Mouse (Mus musculus): ENCODE results near the gene Fpgs. TPM values are rescaled to one million over a fixed set of nuclear protein-coding genes. Genes with fewer than 3 reads are reported as not detected.

The Fpgs gene
- polyA plus RNA-seq, 1 experiment from 2014 or later: 45.1 TPM

GRCm38 (mm10) chr2:32667775-32668174 is 36.2 kb downstream of the Fpgs start:
- H3K4me3 ChIP-seq (ENCODE audit: low read length): no peak overlapping the region
- H3K4me1 ChIP-seq (ENCODE audit: insufficient read depth, low read length): peaks cover 7% of the 10 kb centered on the region; the same call in 1 of the 2 replicates
- H3K27ac ChIP-seq (ENCODE audit: low read length): no peak overlapping the region
- 51% methylated on average over 11 of the region's 11 CpGs for WGBS
- H3K27me3 ChIP-seq (ENCODE audit: insufficient read depth, low read length): no peaks in the 10 kb centered on the region
- H3K9ac ChIP-seq (replicated peaks; ENCODE audit: low read length): no peak overlapping the region
- no peak for ATAC-seq (ENCODE audit: low FRiP score, low TSS enrichment)
- H3K4me2 ChIP-seq (replicated peaks; ENCODE audit: low read depth, low read length): no peak overlapping the region
- H3K36me3 ChIP-seq (ENCODE audit: insufficient read depth, low read length): 0 out of 2 replicates have a peak, but pooled peaks cover 4% of the 10 kb centered on the region
- no peaks in the 10 kb centered on the region for H3K9me3 ChIP-seq (ENCODE audit: low read length)

- H3K4me3 ChIP-seq (ENCODE audit: low read length): no peak overlapping the region
- no peak for ATAC-seq (ENCODE audit: low FRiP score, low TSS enrichment)
- no peak overlapping the region for H3K27ac ChIP-seq (ENCODE audit: low read length)
- no peak overlapping the region for H3K9ac ChIP-seq (replicated peaks; ENCODE audit: low read length)
- H3K9me3 ChIP-seq (ENCODE audit: low read length): no peaks in the 10 kb centered on the region
- H3K36me3 ChIP-seq (ENCODE audit: insufficient read depth, low read length): no peaks in the 10 kb centered on the region
- no peak overlapping the region for H3K4me2 ChIP-seq (replicated peaks; ENCODE audit: low read depth, low read length)
- 77% methylated on average over 6 of the region's 6 CpGs for WGBS
- peaks cover 21% of the 10 kb centered on the region for H3K4me1 ChIP-seq (ENCODE audit: insufficient read depth, low read length)
- H3K27me3 ChIP-seq (ENCODE audit: insufficient read depth, low read length): no peaks in the 10 kb centered on the region
Measured at GRCm38 (mm10) chr2:32665853-32666252, 38.1 kb downstream of the Fpgs start.

GRCm38 (mm10) chr2:32665345-32665744 is 38.6 kb downstream of the Fpgs start:
- 0 out of 2 replicates have a peak, but pooled peaks have one; percentile 33 for ATAC-seq (ENCODE audit: low FRiP score, low TSS enrichment)
- Histone ChIP-seq H3K4me1 (ENCODE audit: insufficient read depth, low read length) (peaks cover 21% of the 10 kb centered on the region), H3K36me3 (ENCODE audit: insufficient read depth, low read length) (no peaks in the 10 kb centered on the region), H3K27ac (ENCODE audit: low read length) (no peak overlapping the region), H3K4me3 (ENCODE audit: low read length) (no peak overlapping the region), H3K4me2 (replicated peaks; ENCODE audit: low read depth, low read length) (no peak overlapping the region), H3K9ac (replicated peaks; ENCODE audit: low read length) (0 out of 2 replicates have a peak overlapping the region, but pooled peaks have one; percentile 13), H3K9me3 (ENCODE audit: low read length) (no peaks in the 10 kb centered on the region), H3K27me3 (ENCODE audit: insufficient read depth, low read length) (no peaks in the 10 kb centered on the region)
- 69% methylated on average over 8 of the region's 8 CpGs for WGBS

GRCm38 (mm10) chr2:32662291-32662690 is 41.7 kb downstream of the Fpgs start:
- peak overlapping the region; percentile 6; the same call in 1 of the 2 replicates for H3K27ac ChIP-seq (ENCODE audit: low read length)
- H3K36me3 ChIP-seq (ENCODE audit: insufficient read depth, low read length): no peaks in the 10 kb centered on the region
- no peak overlapping the region for H3K9ac ChIP-seq (replicated peaks; ENCODE audit: low read length)
- no peaks in the 10 kb centered on the region for H3K9me3 ChIP-seq (ENCODE audit: low read length)
- WGBS: 50% methylated on average over 5 of the region's 5 CpGs
- no peak for ATAC-seq (ENCODE audit: low FRiP score, low TSS enrichment)
- no peak overlapping the region for H3K4me2 ChIP-seq (replicated peaks; ENCODE audit: low read depth, low read length)
- no peak overlapping the region for H3K4me3 ChIP-seq (ENCODE audit: low read length)
- peaks cover 21% of the 10 kb centered on the region for H3K4me1 ChIP-seq (ENCODE audit: insufficient read depth, low read length)
- H3K27me3 ChIP-seq (ENCODE audit: insufficient read depth, low read length): no peaks in the 10 kb centered on the region

GRCm38 (mm10) chr2:32661509-32662107 is 42.3 kb downstream of the Fpgs start:
- H3K4me3 ChIP-seq (ENCODE audit: low read length): no peak overlapping the region
- H3K27me3 ChIP-seq (ENCODE audit: insufficient read depth, low read length): no peaks in the 10 kb centered on the region
- no peak overlapping the region for H3K9ac ChIP-seq (replicated peaks; ENCODE audit: low read length)
- H3K4me2 ChIP-seq (replicated peaks; ENCODE audit: low read depth, low read length): no peak overlapping the region
- WGBS: 34% methylated on average over 7 of the region's 7 CpGs
- H3K9me3 ChIP-seq (ENCODE audit: low read length): no peaks in the 10 kb centered on the region
- peak; percentile 55 for ATAC-seq (ENCODE audit: low FRiP score, low TSS enrichment)
- peaks cover 21% of the 10 kb centered on the region for H3K4me1 ChIP-seq (ENCODE audit: insufficient read depth, low read length)
- peak overlapping the region; percentile 6; the same call in 1 of the 2 replicates for H3K27ac ChIP-seq (ENCODE audit: low read length)
- no peaks in the 10 kb centered on the region for H3K36me3 ChIP-seq (ENCODE audit: insufficient read depth, low read length)

GRCm38 (mm10) chr2:32658873-32659272 is 45.1 kb downstream of the Fpgs start:
- ATAC-seq (ENCODE audit: low FRiP score, low TSS enrichment): no peak
- no peak overlapping the region for H3K4me2 ChIP-seq (replicated peaks; ENCODE audit: low read depth, low read length)
- H3K27me3 ChIP-seq (ENCODE audit: insufficient read depth, low read length): no peaks in the 10 kb centered on the region
- H3K36me3 ChIP-seq (ENCODE audit: insufficient read depth, low read length): no peaks in the 10 kb centered on the region
- H3K9ac ChIP-seq (replicated peaks; ENCODE audit: low read length): no peak overlapping the region
- no peak overlapping the region for H3K27ac ChIP-seq (ENCODE audit: low read length)
- peaks cover 37% of the 10 kb centered on the region for H3K4me1 ChIP-seq (ENCODE audit: insufficient read depth, low read length)
- H3K9me3 ChIP-seq (ENCODE audit: low read length): no peaks in the 10 kb centered on the region
- WGBS: 81% methylated on average over 2 of the region's 2 CpGs
- H3K4me3 ChIP-seq (ENCODE audit: low read length): no peak overlapping the region

GRCm38 (mm10) chr2:32655826-32656225 is 48.1 kb downstream of the Fpgs start:
- peak overlapping the region; percentile 83 for H3K27ac ChIP-seq (ENCODE audit: low read length)
- WGBS: 18% methylated on average over 12 of the region's 12 CpGs
- H3K27me3 ChIP-seq (ENCODE audit: insufficient read depth, low read length): no peaks in the 10 kb centered on the region

GRCm38 (mm10) chr2:32655394-32655744 is 48.6 kb downstream of the Fpgs start:
- H3K9me3 ChIP-seq (ENCODE audit: low read length): no peaks in the 10 kb centered on the region
- H3K36me3 ChIP-seq (ENCODE audit: insufficient read depth, low read length): no peaks in the 10 kb centered on the region
- H3K4me2 ChIP-seq (replicated peaks; ENCODE audit: low read depth, low read length): no peak overlapping the region
- WGBS: 71% methylated on average over 3 of the region's 3 CpGs
- no peaks in the 10 kb centered on the region for H3K27me3 ChIP-seq (ENCODE audit: insufficient read depth, low read length)
- no peak for ATAC-seq (ENCODE audit: low FRiP score, low TSS enrichment)
- peak overlapping the region; percentile 83 for H3K27ac ChIP-seq (ENCODE audit: low read length)
- H3K4me3 ChIP-seq (ENCODE audit: low read length): no peak overlapping the region
- H3K4me1 ChIP-seq (ENCODE audit: insufficient read depth, low read length): peaks cover 30% of the 10 kb centered on the region
- H3K9ac ChIP-seq (replicated peaks; ENCODE audit: low read length): no peak overlapping the region

More at GRCm38 (mm10) chr2:32655826-32656225, 48.1 kb downstream of the Fpgs start:
- H3K4me2 ChIP-seq (replicated peaks; ENCODE audit: low read depth, low read length): no peak overlapping the region
- peaks cover 30% of the 10 kb centered on the region for H3K4me1 ChIP-seq (ENCODE audit: insufficient read depth, low read length)
- no peaks in the 10 kb centered on the region for H3K36me3 ChIP-seq (ENCODE audit: insufficient read depth, low read length)
- H3K9me3 ChIP-seq (ENCODE audit: low read length): no peaks in the 10 kb centered on the region
- no peak overlapping the region for H3K4me3 ChIP-seq (ENCODE audit: low read length)
- H3K9ac ChIP-seq (replicated peaks; ENCODE audit: low read length): no peak overlapping the region
- ATAC-seq (ENCODE audit: low FRiP score, low TSS enrichment): peak; percentile 87

- Histone ChIP-seq H3K9ac (replicated peaks; ENCODE audit: low read length) (peak overlapping the region; percentile 39), H3K4me1 (ENCODE audit: insufficient read depth, low read length) (peaks cover 30% of the 10 kb centered on the region), H3K36me3 (ENCODE audit: insufficient read depth, low read length) (no peaks in the 10 kb centered on the region), H3K4me3 (ENCODE audit: low read length) (no peak overlapping the region), H3K27ac (ENCODE audit: low read length) (peak overlapping the region; percentile 83), H3K9me3 (ENCODE audit: low read length) (no peaks in the 10 kb centered on the region), H3K27me3 (ENCODE audit: insufficient read depth, low read length) (no peaks in the 10 kb centered on the region), H3K4me2 (replicated peaks; ENCODE audit: low read depth, low read length) (peak overlapping the region; percentile 10; the same call in 1 of the 2 replicates)
- 0 out of 2 replicates have a peak, but pooled peaks have one; percentile 28 for ATAC-seq (ENCODE audit: low FRiP score, low TSS enrichment)
- 40% methylated on average over 14 of the region's 14 CpGs for WGBS
Measured at GRCm38 (mm10) chr2:32654743-32655393, 49.1 kb downstream of the Fpgs start.

GRCm38 (mm10) chr2:32653764-32654163 is 50.2 kb downstream of the Fpgs start:
- H3K4me2 ChIP-seq (replicated peaks; ENCODE audit: low read depth, low read length): peak overlapping the region; percentile 22; the same call in 1 of the 2 replicates
- H3K4me3 ChIP-seq (ENCODE audit: low read length): no peak overlapping the region
- no peaks in the 10 kb centered on the region for H3K36me3 ChIP-seq (ENCODE audit: insufficient read depth, low read length)
- peaks cover 30% of the 10 kb centered on the region for H3K4me1 ChIP-seq (ENCODE audit: insufficient read depth, low read length)
- no peak for ATAC-seq (ENCODE audit: low FRiP score, low TSS enrichment)
- H3K27ac ChIP-seq (ENCODE audit: low read length): peak overlapping the region; percentile 83
- no peak overlapping the region for H3K9ac ChIP-seq (replicated peaks; ENCODE audit: low read length)
- no peaks in the 10 kb centered on the region for H3K27me3 ChIP-seq (ENCODE audit: insufficient read depth, low read length)
- 18% methylated on average over 7 of the region's 7 CpGs for WGBS
- H3K9me3 ChIP-seq (ENCODE audit: low read length): no peaks in the 10 kb centered on the region

Measured in kidney, embryonic 16.5 days (tissue).